Mouse (Mus musculus) neural tube, embryonic 15.5 days (tissue): ENCODE measurements at regions not wholly inside any gene's neighbourhood (a gene's known extent, or its start where the extent isn't known, plus 50 kb on each side); places are given as distances from the start of the nearest gene placed in this dataset.

Source experiments
- ATAC-seq: fragments of 200-750 bp; cut with Nextera tagmentation; 2 replicates; pipeline ENCODE4 v1.8.0; 2017; ENCODE audit warnings: mild to moderate bottlenecking, moderate TSS enrichment, moderate library complexity; ENCODE audit not compliant: low FRiP score
- H3K27ac ChIP-seq: fragments of 300-500 bp; sonication (generic); replicated peaks from 2 replicates; pipeline ENCODE4 v1.5.1; 2015; ENCODE audit warnings: mild to moderate bottlenecking, inconsistent platforms
- H3K27me3 ChIP-seq: fragments of 300-500 bp; sonication (generic); replicated peaks from 2 replicates; pipeline ENCODE4 v1.6.1; 2015; ENCODE audit warnings: inconsistent platforms
- H3K36me3 ChIP-seq: fragments of 300-500 bp; sonication (generic); 2 replicates; pipeline ENCODE4 v1.6.1; 2015; ENCODE audit warnings: inconsistent platforms
- H3K4me1 ChIP-seq: fragments of 300-500 bp; sonication (generic); 2 replicates; pipeline ENCODE4 v1.6.1; 2015; ENCODE audit warnings: inconsistent platforms
- H3K4me2 ChIP-seq: fragments of 300-500 bp; sonication (generic); 2 replicates; pipeline ENCODE4 v1.6.1; 2015; ENCODE audit warnings: inconsistent platforms, mild to moderate bottlenecking, moderate library complexity
- H3K4me3 ChIP-seq: fragments of 300-500 bp; sonication (generic); replicated peaks from 2 replicates; pipeline ENCODE4 v1.5.1; 2015; ENCODE audit warnings: mild to moderate bottlenecking, inconsistent platforms
- H3K9ac ChIP-seq: fragments of 300-500 bp; sonication (generic); replicated peaks from 2 replicates; pipeline ENCODE4 v1.6.1; 2015; ENCODE audit warnings: mild to moderate bottlenecking, inconsistent platforms
- H3K9me3 ChIP-seq: fragments of 300-500 bp; sonication (generic); replicated peaks from 2 replicates; pipeline ENCODE4 v1.6.1; 2016; ENCODE audit warnings: inconsistent platforms
- WGBS: fragments of 180-500 bp; shearing (Covaris S2); methylation state at CpG from one replicate; pipeline ENCODE4 v1.1.7; 2015; ENCODE audit warnings: mixed read lengths; 5-methylcytosine and 5-hydroxymethylcytosine counted together

- Histone ChIP-seq H3K36me3 (no peaks in the 10 kb centered on the region), H3K4me2 (no peak overlapping the region), H3K9ac (no peak overlapping the region), H3K4me1 (no peaks in the 10 kb centered on the region), H3K27ac (no peak overlapping the region), H3K27me3 (no peaks in the 10 kb centered on the region), H3K4me3 (no peak overlapping the region), H3K9me3 (no peaks in the 10 kb centered on the region)
- no peak for ATAC-seq
- 63% methylated on average over 6 of the region's 6 CpGs for WGBS
Observed at GRCm38 (mm10) chr17:44336842-44337241, 148.5 kb downstream of the Clic5 start.

- Histone ChIP-seq H3K4me1 (no peaks in the 10 kb centered on the region), H3K9me3 (no peaks in the 10 kb centered on the region), H3K27me3 (no peaks in the 10 kb centered on the region), H3K9ac (no peak overlapping the region), H3K4me3 (no peak overlapping the region), H3K36me3 (no peaks in the 10 kb centered on the region), H3K4me2 (no peak overlapping the region), H3K27ac (no peak overlapping the region)
- no peak for ATAC-seq
- 94% methylated on average over 5 of the region's 5 CpGs for WGBS
Observed at GRCm38 (mm10) chr17:44337253-44337652, 148.9 kb downstream of the Clic5 start.

- ATAC-seq = no peak
- 0 out of 2 replicates have a peak, but pooled peaks cover under 1% of the 10 kb centered on the region for H3K27me3 ChIP-seq
- no peaks in the 10 kb centered on the region for H3K4me1 ChIP-seq
- 98% methylated on average over 2 of the region's 2 CpGs for WGBS
- H3K4me2 ChIP-seq = no peak overlapping the region
- H3K9ac ChIP-seq = no peak overlapping the region
- H3K9me3 ChIP-seq = no peaks in the 10 kb centered on the region
- H3K27ac ChIP-seq = no peak overlapping the region
- no peaks in the 10 kb centered on the region for H3K36me3 ChIP-seq
- H3K4me3 ChIP-seq = no peak overlapping the region
Observed at GRCm38 (mm10) chr17:44344542-44344941, 156.2 kb downstream of the Clic5 start.

- Histone ChIP-seq H3K36me3 (no peaks in the 10 kb centered on the region), H3K27ac (no peak overlapping the region), H3K27me3 (0 out of 2 replicates have a peak, but pooled peaks cover 4% of the 10 kb centered on the region), H3K4me1 (no peaks in the 10 kb centered on the region), H3K4me2 (no peak overlapping the region), H3K4me3 (no peak overlapping the region), H3K9me3 (no peaks in the 10 kb centered on the region), H3K9ac (no peak overlapping the region)
- 84% methylated on average over 2 of the region's 2 CpGs for WGBS
- ATAC-seq = no peak
Observed at GRCm38 (mm10) chr17:44345374-44345773, 157.0 kb downstream of the Clic5 start.

- Histone ChIP-seq H3K36me3 (no peaks in the 10 kb centered on the region), H3K27me3 (0 out of 2 replicates have a peak, but pooled peaks cover 4% of the 10 kb centered on the region), H3K9me3 (no peaks in the 10 kb centered on the region), H3K4me3 (no peak overlapping the region), H3K4me2 (peak overlapping the region; percentile 27), H3K9ac (no peak overlapping the region), H3K4me1 (peaks cover 5% of the 10 kb centered on the region), H3K27ac (no peak overlapping the region)
- no peak for ATAC-seq
- 62% methylated on average over 20 of the region's 20 CpGs for WGBS
Observed at GRCm38 (mm10) chr17:44350201-44350948, 162.0 kb downstream of the Clic5 start.

GRCm38 (mm10) chr17:44350949-44351244 is 162.5 kb downstream of the Clic5 start:
- Histone ChIP-seq H3K27ac (no peak overlapping the region), H3K4me1 (peaks cover 5% of the 10 kb centered on the region), H3K4me2 (no peak overlapping the region), H3K36me3 (no peaks in the 10 kb centered on the region), H3K9me3 (no peaks in the 10 kb centered on the region), H3K4me3 (no peak overlapping the region), H3K9ac (no peak overlapping the region), H3K27me3 (0 out of 2 replicates have a peak, but pooled peaks cover 4% of the 10 kb centered on the region)
- no peak for ATAC-seq
- WGBS = 83% methylated on average over 4 of the region's 4 CpGs

- WGBS = 23% methylated on average over 13 of the region's 13 CpGs
- Histone ChIP-seq H3K27me3 (0 out of 2 replicates have a peak, but pooled peaks cover 4% of the 10 kb centered on the region), H3K36me3 (no peaks in the 10 kb centered on the region), H3K4me3 (no peak overlapping the region), H3K4me2 (0 out of 2 replicates have a peak overlapping the region, but pooled peaks have one; percentile 19), H3K9me3 (no peaks in the 10 kb centered on the region), H3K9ac (no peak overlapping the region), H3K27ac (no peak overlapping the region), H3K4me1 (peaks cover 5% of the 10 kb centered on the region)
- no peak for ATAC-seq
Observed at GRCm38 (mm10) chr17:44351499-44352117, 163.2 kb downstream of the Clic5 start.

- no peaks in the 10 kb centered on the region for H3K9me3 ChIP-seq
- H3K36me3 ChIP-seq = no peaks in the 10 kb centered on the region
- no peak overlapping the region for H3K4me3 ChIP-seq
- H3K9ac ChIP-seq = no peak overlapping the region
- no peak for ATAC-seq
- H3K4me1 ChIP-seq = peaks cover 5% of the 10 kb centered on the region
- WGBS = 64% methylated on average over 13 of the region's 13 CpGs
- H3K4me2 ChIP-seq = no peak overlapping the region
- H3K27ac ChIP-seq = no peak overlapping the region
- H3K27me3 ChIP-seq = 0 out of 2 replicates have a peak, but pooled peaks cover 4% of the 10 kb centered on the region
Observed at GRCm38 (mm10) chr17:44352142-44352541, 163.8 kb downstream of the Clic5 start.

- WGBS = 86% methylated on average over 4 of the region's 4 CpGs
- Histone ChIP-seq H3K4me1 (no peaks in the 10 kb centered on the region), H3K9me3 (no peaks in the 10 kb centered on the region), H3K4me3 (no peak overlapping the region), H3K4me2 (no peak overlapping the region), H3K27ac (no peak overlapping the region), H3K9ac (no peak overlapping the region), H3K27me3 (no peaks in the 10 kb centered on the region), H3K36me3 (no peaks in the 10 kb centered on the region)
- ATAC-seq = no peak
Observed at GRCm38 (mm10) chr17:44363111-44363510, 174.7 kb downstream of the Clic5 start.

GRCm38 (mm10) chr17:44364494-44364893 is 176.1 kb downstream of the Clic5 start:
- no peak for ATAC-seq
- Histone ChIP-seq H3K9me3 (no peaks in the 10 kb centered on the region), H3K27ac (no peak overlapping the region), H3K36me3 (no peaks in the 10 kb centered on the region), H3K27me3 (no peaks in the 10 kb centered on the region), H3K9ac (no peak overlapping the region), H3K4me1 (no peaks in the 10 kb centered on the region), H3K4me3 (no peak overlapping the region), H3K4me2 (no peak overlapping the region)
- WGBS = 93% methylated on average over 6 of the region's 6 CpGs

- no peak for ATAC-seq
- no peaks in the 10 kb centered on the region for H3K4me1 ChIP-seq
- H3K9ac ChIP-seq = no peak overlapping the region
- no peak overlapping the region for H3K4me3 ChIP-seq
- 71% methylated on average over 8 of the region's 8 CpGs for WGBS
- H3K9me3 ChIP-seq = no peaks in the 10 kb centered on the region; the same call in 1 of the 2 replicates
- no peaks in the 10 kb centered on the region for H3K27me3 ChIP-seq
- no peak overlapping the region for H3K27ac ChIP-seq
- no peaks in the 10 kb centered on the region for H3K36me3 ChIP-seq
- H3K4me2 ChIP-seq = no peak overlapping the region
Observed at GRCm38 (mm10) chr17:44366438-44366837, 178.1 kb downstream of the Clic5 start.

GRCm38 (mm10) chr17:44367561-44367960 is 179.2 kb downstream of the Clic5 start:
- Histone ChIP-seq H3K27ac (no peak overlapping the region), H3K9ac (no peak overlapping the region), H3K4me3 (no peak overlapping the region), H3K27me3 (no peaks in the 10 kb centered on the region), H3K4me1 (no peaks in the 10 kb centered on the region), H3K9me3 (no peaks in the 10 kb centered on the region; the same call in 1 of the 2 replicates), H3K4me2 (no peak overlapping the region), H3K36me3 (no peaks in the 10 kb centered on the region)
- WGBS = 46% methylated on average over 5 of the region's 5 CpGs
- ATAC-seq = no peak
